Mouse (Mus musculus) left cerebral cortex, adult 8-10 months (tissue): ENCODE measurements around the gene Mgat5. TPM values are rescaled to one million over a fixed set of nuclear protein-coding genes. Genes with fewer than 3 reads are reported as not detected.

Source experiments
- DNase-seq, 2 experiments: peaks; one replicate each; pipeline ENCODE4 v3.0.0; 2022; ENCODE audit warnings: low spot score in 2 of 2
- total RNA-seq, 4 experiments: library from RNA; stranded (reverse); gene quantifications; 2 replicates each; pipeline ENCODE4 v1.2.4; 2022

Mgat5 gene
- total RNA-seq, 4 experiments from 2014 or later: 65.4 to 79.2 (median 69.7) TPM

DNA sequence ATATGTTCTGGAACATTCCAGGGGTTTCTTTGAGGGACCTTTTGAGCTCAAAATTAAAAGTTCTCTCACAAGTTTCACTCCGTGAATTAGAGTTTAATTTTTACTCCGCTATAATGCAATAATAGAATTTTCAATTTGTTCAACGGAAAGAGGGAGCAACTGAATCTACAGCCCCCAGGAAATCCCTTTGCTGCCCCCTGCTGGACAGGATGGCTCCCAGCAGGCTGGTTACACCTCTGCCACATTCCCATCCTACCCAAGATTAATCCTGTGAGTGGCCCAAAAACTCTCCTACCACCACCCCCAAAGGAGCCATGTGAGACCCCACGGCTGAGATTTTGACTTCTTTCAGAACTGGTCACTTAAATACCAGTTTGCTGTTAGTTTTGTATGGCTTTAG lies 282.3 kb downstream of the Mgat5 start:
- DNase-seq: no peak

DNA sequence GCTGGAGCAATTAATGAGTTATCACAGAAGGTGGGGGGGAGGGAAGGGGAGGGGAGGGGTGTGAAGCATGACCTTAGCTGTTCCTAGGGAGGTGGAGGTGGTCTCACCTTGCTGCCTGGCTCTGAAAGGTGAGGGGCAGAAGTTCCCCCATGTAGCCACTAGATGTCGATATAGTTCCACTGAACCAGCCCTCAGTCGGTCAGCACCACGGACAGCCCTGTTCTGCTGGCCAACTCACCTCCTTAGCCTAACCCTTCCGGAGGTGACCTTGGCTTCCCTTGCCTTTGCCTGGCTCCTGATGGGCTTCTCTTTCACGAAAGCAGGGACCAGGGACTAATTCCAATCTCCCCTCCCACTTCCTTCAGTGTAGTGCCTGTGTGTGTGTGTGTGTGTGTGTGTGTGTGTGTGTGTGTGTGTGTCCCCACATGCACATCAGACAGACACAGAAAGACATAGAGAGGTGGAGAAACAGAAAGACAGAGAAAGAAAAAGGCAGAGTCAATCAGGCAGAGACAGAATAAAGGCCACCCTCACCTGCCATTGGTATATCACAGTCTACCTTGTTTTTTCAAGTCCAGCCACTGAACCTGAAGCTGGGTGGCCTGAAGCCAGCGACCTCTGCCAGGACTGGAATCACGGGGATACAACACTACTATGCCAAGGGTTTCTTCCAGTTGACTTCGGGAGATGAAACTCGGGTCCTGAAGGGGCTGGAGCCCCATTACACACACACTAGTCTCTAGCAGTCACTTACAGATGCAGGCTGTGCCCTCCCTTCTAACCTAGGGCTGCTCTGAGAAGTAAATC lies 292.1 kb downstream of the Mgat5 start:
- no peak for DNase-seq

DNA sequence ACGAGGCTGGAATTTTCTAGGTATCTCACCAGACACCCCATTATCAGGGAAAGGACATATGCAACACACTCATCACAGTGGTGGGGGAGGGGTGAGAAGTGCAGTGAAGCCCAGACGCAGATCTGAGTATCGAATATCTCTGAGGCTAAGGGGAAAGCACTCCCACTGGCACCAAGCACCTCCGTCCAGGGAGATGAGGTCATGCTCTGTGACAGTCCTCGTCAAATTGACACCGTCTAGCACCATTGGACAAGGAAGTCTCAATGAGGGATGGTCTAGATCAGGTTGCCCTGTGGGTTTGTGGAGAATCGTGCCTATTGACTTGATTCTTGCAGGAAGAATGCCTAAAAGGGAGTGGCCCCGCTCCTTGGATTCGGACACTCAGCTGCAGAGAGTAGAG lies 293.9 kb downstream of the Mgat5 start:
- DNase-seq: no peak

DNA sequence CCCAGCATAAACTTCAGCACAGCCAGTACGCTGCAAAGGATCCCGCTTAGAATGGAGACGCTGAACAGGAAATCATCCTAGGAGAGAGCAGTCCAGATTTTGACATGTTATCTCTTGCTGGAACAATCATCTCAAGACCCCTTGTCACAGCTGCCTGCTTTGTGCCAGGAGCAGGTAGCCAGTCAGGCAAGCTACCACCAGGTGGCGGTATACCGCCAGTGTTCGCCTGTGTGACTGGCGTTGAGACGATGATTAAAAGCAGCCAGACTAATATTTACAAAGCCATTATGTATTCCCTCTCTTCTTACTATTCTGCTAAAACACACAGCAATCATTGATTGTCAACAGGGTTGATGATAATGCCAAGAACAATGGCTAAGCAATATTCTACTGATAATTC lies 295.4 kb downstream of the Mgat5 start:
- peak; percentile 48 to 53 for DNase-seq

DNA sequence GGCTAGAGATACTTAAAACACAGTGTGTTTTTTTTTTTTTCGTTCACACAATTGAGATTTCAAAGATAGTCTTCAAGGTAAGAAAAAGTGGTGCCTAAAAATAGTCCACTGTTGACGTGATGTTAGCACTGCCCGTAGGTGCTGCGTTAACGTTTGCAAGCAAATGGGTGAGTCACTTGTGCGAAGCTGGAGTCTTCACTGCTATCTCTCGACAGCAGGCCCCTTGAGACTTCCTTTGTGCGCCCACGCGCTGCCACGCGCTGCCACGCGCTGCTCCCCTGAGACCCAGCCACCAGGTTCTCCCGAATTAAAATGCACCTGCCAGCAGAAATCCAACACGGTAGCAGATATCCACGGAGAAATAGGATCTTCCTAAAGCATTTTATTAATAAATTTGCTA lies 295.9 kb downstream of the Mgat5 start:
- peak in 1 of 2 experiments; percentile 29 for DNase-seq

DNA sequence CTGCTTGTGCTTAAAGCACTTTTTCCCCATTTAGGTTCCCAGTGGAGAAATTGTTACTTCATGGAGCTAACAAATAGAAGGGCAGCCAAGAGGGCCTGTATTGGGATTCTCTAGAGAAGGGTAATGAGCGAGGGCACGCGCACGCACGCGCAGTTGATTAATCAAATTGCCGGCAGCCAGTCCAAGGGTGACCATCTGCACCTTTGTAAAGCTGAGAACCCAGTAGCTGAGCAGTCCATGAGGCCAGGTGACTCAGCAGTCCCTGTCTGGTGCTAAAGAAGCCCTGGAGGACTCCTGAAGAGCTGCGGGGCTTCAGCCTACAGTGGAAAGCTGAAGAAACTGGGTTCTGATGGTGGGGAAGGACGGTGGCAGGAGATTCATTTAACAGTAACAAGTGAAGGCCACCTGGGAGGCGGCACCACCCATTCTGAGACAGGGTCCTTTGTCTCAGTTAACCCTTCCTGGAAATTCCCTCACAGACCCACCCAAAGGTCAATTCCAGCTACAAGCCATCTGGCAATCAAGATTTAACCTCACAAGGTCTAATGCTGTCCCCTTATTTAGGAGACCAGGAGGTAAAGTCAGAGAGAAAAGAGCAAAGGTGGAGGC lies 302.3 kb downstream of the Mgat5 start:
- DNase-seq: no peak

DNA sequence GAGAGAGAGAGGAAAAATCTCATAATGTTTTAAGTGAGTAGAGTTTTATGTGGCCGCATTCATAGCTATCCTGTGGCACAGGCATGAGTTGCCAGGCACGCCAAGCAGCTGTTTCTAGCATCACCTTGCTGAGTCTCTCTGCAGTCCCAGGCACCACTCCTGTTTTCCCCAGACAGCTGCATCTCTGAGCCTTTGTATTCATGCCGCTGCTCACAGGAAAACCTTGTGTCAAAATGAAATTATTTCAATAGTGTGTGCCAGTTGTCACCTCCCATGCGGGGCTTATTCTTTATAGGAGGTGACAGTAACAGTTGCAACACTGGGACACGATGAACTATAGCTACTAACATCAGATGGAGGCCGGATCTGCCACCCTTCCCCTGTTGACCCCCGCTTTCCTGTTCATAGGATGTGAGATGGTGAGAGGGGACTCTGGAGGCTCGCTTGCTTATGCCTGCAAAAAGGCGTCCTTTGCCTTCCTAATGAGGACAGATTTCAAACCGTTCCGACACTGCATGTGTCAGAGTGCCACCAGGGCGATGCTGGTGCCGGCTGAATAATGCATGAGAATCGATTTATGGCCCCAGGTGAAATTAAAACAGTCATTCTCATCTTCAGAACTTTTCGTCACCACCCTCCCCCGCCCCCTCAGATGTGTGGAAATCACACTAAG lies 303.4 kb downstream of the Mgat5 start:
- DNase-seq: no peak

DNA sequence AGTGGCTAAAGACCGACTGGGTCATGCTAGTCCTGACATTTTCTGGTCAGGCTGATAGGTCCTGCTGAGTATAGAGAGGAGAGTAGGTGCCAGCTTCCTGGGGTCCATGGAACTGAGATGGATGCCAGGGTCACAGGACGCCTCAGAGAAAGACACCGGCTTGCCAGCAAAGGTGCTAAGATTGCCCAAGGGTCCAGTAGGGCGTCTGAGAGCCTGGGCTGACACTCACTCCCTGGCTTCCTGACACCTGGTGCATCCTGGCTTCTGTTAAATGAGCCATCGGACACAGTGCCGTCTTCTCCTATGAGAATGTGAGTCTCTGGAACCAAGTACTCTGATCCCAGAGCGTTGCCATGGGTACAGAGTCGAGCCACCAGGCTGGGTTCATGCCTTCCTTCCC lies 304.1 kb downstream of the Mgat5 start:
- DNase-seq: no peak

DNA sequence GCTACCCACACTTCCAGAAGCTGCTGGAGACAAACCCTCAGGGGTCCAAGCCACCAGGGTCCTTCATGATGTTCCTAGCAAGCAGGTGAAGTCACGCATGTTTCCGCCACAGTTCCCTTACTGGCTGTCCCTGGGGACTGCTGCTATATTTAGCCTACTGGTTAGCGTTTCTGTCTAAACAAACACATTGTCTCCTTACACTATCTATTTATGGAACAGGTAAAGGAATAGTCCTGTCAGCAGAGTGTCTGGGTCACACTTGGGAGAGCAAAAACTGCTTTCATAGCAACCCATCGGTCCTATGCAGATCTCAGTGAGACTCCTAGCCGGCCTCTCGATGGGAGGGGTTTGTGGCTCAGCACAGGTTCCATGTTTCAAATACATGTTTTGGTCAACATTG lies 306.5 kb downstream of the Mgat5 start:
- no peak for DNase-seq

DNA sequence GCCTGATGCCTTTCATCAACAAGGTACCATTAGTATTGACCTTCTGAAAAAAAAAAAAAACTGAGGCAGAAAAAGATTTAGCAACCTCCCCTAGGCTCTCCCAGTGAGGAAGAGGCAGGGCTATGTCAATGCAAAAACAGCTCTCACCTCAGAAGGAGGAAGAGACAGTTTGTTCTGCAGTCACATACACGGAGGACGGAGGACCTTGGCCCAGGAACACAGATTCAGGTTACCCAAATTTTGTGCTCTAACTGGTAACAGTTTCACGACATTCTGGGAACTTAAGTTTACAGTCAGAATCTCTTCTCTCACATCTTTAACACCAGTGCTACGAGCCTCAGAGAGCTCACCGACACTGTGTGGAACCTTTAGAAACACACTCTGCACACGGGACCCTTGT lies 307.9 kb downstream of the Mgat5 start:
- no peak for DNase-seq

DNA sequence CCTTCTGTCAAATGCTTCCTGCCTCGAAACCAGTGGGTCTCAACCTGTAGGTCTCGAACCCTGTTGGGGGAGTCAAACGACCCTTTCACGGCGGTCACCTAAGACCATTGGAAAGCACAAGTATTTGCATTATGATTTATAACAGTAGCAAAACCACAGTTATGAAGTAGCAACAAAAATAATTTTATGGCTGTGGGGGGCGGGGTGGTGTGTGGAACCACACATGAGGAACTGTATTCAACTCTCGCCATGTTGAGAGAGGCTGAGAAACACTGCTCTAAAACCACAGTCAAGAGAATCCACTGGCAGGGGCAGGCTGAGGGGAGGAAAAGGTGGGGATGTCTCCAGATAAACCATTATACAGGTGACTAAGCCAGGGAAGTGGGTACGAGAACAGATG lies 308.3 kb downstream of the Mgat5 start:
- DNase-seq: no peak

DNA sequence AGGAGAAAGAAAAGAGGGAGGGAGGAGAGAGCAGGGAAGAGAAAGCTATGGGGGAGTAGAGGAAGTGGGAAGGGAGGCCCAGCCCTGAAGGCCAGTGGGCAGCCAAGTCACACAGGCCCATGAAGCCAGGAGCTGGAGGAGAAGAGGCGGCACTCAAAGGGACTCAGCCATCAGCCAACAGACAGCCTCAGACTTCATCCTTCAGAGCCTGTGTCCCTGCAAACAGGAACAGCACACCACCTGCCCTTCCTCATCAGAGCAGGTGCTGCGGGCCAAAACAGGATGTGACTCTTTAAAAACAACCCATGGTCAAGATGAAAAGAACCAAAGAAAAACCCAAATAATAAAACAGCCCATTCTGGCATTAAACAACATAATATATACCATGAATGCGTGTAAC lies 308.8 kb downstream of the Mgat5 start:
- no peak for DNase-seq

DNA sequence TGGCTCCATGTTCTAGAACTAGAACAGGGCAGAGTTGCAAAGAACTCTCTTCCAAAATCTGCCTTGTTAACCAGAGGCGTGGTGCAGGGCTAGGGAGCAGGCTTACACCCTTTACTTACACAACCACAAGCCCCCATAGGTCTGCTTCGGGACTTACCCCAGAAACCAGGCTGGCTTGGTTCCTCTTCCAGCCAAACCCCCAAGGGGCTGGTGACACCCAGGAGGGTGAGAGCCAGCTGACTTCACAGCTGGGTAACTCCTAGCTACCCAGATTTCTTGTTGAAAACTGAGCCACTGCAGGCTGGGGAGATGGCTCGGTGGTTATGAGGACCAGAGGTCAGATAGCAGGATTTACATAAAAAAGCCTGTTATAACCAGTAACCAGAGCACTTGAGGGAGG lies 309.7 kb downstream of the Mgat5 start:
- DNase-seq: no peak

DNA sequence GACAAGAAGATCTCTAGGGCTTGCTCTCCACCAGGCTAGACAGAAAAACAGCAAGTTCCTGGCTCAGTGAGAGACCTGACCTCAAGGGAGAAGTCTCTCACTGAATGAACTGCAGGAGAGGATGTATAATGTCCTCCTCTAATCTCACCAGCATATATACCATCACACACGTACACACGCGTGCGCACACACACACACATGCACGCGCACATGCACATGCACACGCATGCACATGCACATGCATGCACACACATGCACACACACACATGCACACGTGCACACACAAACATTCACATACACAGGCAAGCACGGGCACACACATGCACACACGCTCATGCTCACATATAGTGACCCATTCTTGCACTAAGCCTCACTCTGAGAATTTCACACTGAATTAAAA lies 310.1 kb downstream of the Mgat5 start:
- no peak for DNase-seq

DNA sequence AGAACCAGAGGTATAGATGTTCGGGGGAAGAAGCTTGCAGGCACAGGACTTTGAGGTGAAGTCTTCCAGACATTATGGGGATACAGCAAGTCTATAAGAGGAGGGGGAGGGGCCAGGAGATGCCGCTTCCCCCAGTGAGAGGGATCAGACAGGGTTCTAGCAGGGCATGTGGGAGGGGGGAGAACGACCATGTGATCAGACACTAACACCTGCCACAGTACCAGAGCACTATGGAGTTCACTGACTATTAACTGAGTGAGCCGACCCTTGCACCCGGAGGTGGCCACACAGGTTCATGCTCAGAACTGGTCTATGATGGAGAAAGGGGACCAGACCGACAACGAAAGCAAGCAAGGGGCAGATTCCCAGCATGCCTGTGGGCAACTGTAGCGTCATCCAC lies 318.5 kb downstream of the Mgat5 start:
- DNase-seq: no peak

DNA sequence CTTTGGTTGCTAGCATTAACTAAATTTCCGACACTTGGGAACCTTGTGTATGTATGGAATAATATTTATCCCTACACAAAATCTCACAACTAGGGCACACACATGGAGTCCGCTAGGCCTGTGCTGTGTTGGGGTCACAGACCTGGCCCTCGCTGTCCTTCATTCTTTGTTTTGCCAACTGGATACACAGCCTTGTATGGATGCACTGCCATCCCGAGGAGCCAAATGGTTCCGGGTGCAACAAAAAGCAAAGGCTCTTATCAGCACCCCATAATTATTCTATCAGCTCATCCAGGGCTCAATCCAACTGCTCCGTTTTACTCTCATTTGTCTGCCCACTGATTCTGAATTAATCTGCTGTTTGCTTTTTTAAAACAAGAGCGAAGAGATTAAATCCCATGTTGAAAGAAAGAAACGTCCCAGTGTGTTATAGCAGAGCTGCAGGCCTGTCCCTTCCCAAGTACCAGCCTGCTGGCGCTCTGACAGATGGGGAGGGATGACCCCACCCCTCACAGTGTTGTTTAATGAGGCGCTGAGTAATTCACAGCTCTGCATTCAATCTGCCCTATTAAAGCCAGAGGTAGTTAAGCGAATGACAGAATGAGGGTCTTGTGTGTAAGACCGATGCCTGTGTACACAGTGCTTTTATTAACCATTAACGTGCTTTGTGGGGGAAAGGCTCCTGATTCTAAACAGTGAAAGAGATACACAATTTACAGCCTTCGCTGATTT lies 326.2 kb downstream of the Mgat5 start:
- no peak for DNase-seq

DNA sequence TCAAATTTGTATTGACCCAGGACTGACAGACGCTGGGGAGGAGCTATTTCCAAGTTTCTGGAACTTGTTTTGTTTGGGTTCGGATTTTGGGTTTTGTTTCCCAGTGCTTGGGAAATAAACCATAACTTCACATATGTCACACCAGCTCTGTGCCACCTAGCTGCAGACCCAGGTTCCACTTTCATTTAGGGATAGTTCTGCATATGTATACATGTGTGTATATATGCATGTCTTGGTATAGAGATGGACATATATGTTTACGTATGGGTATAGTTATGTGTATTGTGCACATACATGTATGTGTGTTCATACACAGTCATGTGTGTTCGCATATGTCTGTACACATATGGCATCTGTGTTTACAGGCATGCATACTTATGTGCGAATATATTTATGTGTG lies 326.9 kb downstream of the Mgat5 start:
- DNase-seq: no peak

DNA sequence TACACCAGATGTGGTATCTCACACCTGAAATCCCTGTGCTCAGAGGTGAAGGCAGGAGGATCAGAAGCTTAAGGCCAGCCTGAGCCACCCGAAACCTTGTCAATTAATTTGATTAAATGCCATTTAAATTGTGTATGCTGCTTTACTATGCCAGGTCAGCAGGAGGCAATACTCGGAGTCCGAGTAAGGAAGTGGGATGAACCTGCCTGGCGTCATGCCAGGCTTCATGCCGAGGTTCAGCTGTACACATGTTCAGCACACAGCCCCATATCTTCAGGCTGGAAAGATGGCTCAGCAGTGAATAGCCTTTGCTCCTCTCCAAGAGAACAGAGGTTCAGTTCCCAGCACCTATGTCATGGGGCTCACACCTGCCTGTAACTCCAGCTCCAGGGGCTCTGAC lies 331.6 kb downstream of the Mgat5 start:
- DNase-seq: no peak

DNA sequence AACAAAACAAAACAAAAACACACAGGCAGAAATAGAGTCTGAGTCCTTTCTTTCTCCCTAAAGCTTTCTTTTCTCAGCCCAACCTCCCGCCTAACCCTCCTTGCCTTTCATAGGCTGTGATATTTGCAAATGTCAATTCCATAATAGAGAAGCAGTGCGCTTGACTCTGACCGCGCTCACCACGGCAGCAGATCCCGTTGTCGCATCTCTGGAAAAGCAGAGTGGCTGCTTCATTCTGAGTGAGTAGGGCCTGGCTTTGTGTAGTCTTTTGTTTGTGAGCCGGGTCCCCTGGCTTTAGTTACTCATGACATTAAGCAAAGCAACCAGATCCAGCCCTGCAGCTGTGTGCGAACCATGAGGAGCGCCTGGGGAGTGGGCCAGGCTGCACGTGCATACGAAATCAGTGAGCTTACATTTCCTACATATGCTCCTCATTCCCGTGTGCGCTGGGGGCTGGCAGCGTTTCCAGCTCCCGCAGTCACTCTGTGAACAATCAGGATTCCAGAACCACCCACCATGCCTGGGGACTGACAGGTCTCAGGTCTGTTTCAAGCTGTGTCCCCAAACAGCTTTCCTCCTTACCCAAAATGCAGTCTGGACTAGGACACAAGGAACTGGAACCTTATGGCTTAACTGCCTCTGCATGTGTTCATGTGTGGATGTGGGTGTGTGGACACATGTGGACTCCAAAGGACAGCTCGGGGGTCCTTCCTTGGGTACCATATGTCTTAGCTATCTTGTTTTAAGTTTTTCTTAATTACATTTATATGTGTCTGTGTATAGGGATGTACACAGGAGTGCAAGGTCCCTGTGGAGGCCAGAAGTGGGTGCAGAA lies 332.6 kb downstream of the Mgat5 start:
- DNase-seq: no peak
